Mouse (Mus musculus): ENCODE measurements at regions not wholly inside any gene's neighbourhood (a gene's known extent, or its start where the extent isn't known, plus 50 kb on each side); places are given as distances from the start of the nearest gene placed in this dataset.

GRCm38 (mm10) chr1:94717699-94718098, 595.7 kb upstream of the Fam174a start:
- Histone ChIP-seq H3K9me3 (replicated peaks; ENCODE audit: insufficient read depth, low read length) (no peaks in the 10 kb centered on the region), H3K27me3 (ENCODE audit: control insufficient read depth in 1 of 2, insufficient read depth in 2 of 2, low read length in 2 of 2) (no peaks in the 10 kb centered on the region), H3K79me2 (ENCODE audit: control insufficient read depth, insufficient read depth, low read length, poor library complexity) (no peaks in the 10 kb centered on the region), H3K27ac (ENCODE audit: control insufficient read depth, low read depth, low read length) (no peak overlapping the region), H3K4me1 (ENCODE audit: control insufficient read depth in 1 of 2, insufficient read depth in 2 of 2, low read length in 2 of 2) (peaks cover 0 to 2% of the 10 kb centered on the region in 2 experiments; a peak in 2 of 4 replicates), H3K4me3 (ENCODE audit: control insufficient read depth in 1 of 2, insufficient read depth in 1 of 2, low read depth in 2 of 2, low read length in 2 of 2) (no peak overlapping the region), H3K36me3 (ENCODE audit: control insufficient read depth in 1 of 2, insufficient read depth in 2 of 2, low read length in 2 of 2) (no peaks in the 10 kb centered on the region; a peak in 1 of 4 replicates), H3K9ac (ENCODE audit: control insufficient read depth, low read depth, low read length, poor library complexity, severe bottlenecking) (no peak overlapping the region)
- DNase-seq (ENCODE audit: low read depth, low spot score): no peak
- TF ChIP-seq RAD21 (IDR thresholded peaks at IDR 0.05; ENCODE audit: low read depth, low read length) (no peak), MAFK (IDR thresholded peaks at IDR 0.05; ENCODE audit: borderline replicate concordance, low read depth, low read length) (no peak), CHD1 (IDR thresholded peaks at IDR 0.05; ENCODE audit: low read depth, low read length) (no peak), GABPA (IDR thresholded peaks at IDR 0.05; ENCODE audit: low read depth, low read length) (no peak), MAX (IDR thresholded peaks at IDR 0.05; ENCODE audit: low read length) (no peak), EP300 (IDR thresholded peaks at IDR 0.05; ENCODE audit: low read depth in 1 of 2, low read length in 2 of 2) (no peak), KAT2A (conservative IDR thresholded peaks at IDR 0.05; ENCODE audit: low read depth, low read length) (no peak), POLR2AphosphoS5 (IDR thresholded peaks at IDR 0.05; ENCODE audit: borderline replicate concordance, low read depth, low read length) (no peak), USF1 (IDR thresholded peaks at IDR 0.05; ENCODE audit: low read depth, low read length) (no peak), NELFE (IDR thresholded peaks at IDR 0.05; ENCODE audit: low read depth, low read length) (no peak), SIN3A (IDR thresholded peaks at IDR 0.05; ENCODE audit: low read length) (no peak), ELF1 (IDR thresholded peaks at IDR 0.05; ENCODE audit: low read depth, low read length) (no peak), ZKSCAN1 (IDR thresholded peaks at IDR 0.05; ENCODE audit: low read depth, low read length) (no peak), ETS1 (IDR thresholded peaks at IDR 0.05; ENCODE audit: low read depth, low read length) (no peak), JUND (IDR thresholded peaks at IDR 0.05; ENCODE audit: low read depth, low read length) (no peak), UBTF (IDR thresholded peaks at IDR 0.05; ENCODE audit: borderline replicate concordance, insufficient read depth, low read depth, low read length) (no peak), MAZ (IDR thresholded peaks at IDR 0.05; ENCODE audit: low read depth, low read length) (no peak), USF2 (IDR thresholded peaks at IDR 0.05; ENCODE audit: borderline replicate concordance in 1 of 2, insufficient read depth in 1 of 2, low read depth in 1 of 2, low read length in 2 of 2) (no peak)

DNA sequence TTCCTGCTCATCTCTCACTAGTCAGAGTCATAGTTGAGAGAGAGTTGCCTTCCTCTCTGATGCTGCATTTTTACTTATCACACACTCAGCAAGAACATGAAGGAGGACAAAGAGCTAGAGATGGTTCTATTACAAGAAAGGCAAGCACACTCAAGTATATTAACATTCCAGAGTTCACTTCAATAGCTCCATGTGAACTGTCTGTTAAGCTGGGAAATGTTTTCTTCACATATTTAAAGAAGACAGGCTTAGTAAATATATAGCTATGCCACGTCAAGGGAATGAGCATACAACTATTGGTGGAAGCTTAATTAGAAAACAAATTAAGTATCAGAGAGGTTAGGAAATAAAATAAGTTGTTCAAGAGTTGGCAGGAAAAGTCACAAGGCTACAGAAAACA, 559.9 kb upstream of the Fam174a start:
- no peak overlapping the region for H3K9ac ChIP-seq (ENCODE audit: control insufficient read depth, low read depth, low read length, poor library complexity, severe bottlenecking)
- no peak overlapping the region for H3K4me3 ChIP-seq (ENCODE audit: control insufficient read depth in 1 of 2, insufficient read depth in 1 of 2, low read depth in 2 of 2, low read length in 2 of 2)
- no peaks in the 10 kb centered on the region for H3K79me2 ChIP-seq (ENCODE audit: control insufficient read depth, insufficient read depth, low read length, poor library complexity)
- no peaks in the 10 kb centered on the region for H3K27me3 ChIP-seq (ENCODE audit: control insufficient read depth in 1 of 2, insufficient read depth in 2 of 2, low read length in 2 of 2)
- H3K36me3 ChIP-seq (ENCODE audit: control insufficient read depth in 1 of 2, insufficient read depth in 2 of 2, low read length in 2 of 2): no peaks in the 10 kb centered on the region; a peak in 2 of 4 replicates
- H3K27ac ChIP-seq (ENCODE audit: control insufficient read depth, low read depth, low read length): no peak overlapping the region
- H3K4me1 ChIP-seq (ENCODE audit: control insufficient read depth in 1 of 2, insufficient read depth in 2 of 2, low read length in 2 of 2): no peaks in the 10 kb centered on the region
- DNase-seq (ENCODE audit: low read depth, low spot score): no peak
- no peaks in the 10 kb centered on the region for H3K9me3 ChIP-seq (replicated peaks; ENCODE audit: insufficient read depth, low read length)
- TF ChIP-seq TAL1 (IDR thresholded peaks at IDR 0.05; ENCODE audit: low read length) (no peak), KAT2A (conservative IDR thresholded peaks at IDR 0.05; ENCODE audit: low read depth, low read length) (no peak), ZNF384 (IDR thresholded peaks at IDR 0.05; ENCODE audit: low read depth, low read length) (no peak), MYC (IDR thresholded peaks at IDR 0.05; ENCODE audit: low read depth, low read length) (no peak), NRF1 (IDR thresholded peaks at IDR 0.05; ENCODE audit: insufficient read depth, low read depth, low read length, poor library complexity, severe bottlenecking) (no peak)
